Mouse (Mus musculus): ENCODE results near the gene BC048403. TPM values are rescaled to one million over a fixed set of nuclear protein-coding genes. Genes with fewer than 3 reads are reported as not detected.
"Not testable (repeated sequence)": the region's sequence is repeated elsewhere in the genome, so short reads cannot be mapped to it uniquely, and the experiment has no call there.

The BC048403 gene
- total RNA-seq, 2 experiments from 2014 or later = 9.7 to 10.2 TPM

- H3K4me3 ChIP-seq = no peak overlapping the region
- no peak for TF ChIP-seq CTCF (conservative IDR thresholded peaks at IDR 0.05)
- peak; percentile 44 to 55 for DNase-seq (ENCODE audit: low spot score in 2 of 2)
- H3K27ac ChIP-seq = no peak overlapping the region
Measured at GRCm38 (mm10) chr10:121765174-121766057, 25.7 kb downstream of the BC048403 start.

GRCm38 (mm10) chr10:121767295-121767694 is 27.6 kb downstream of the BC048403 start:
- H3K4me3 ChIP-seq; DNase-seq (ENCODE audit: low spot score in 2 of 2); H3K27ac ChIP-seq: not testable (repeated sequence)
- TF ChIP-seq CTCF (conservative IDR thresholded peaks at IDR 0.05) = peak; percentile 55

GRCm38 (mm10) chr10:121769711-121770110 is 30.0 kb downstream of the BC048403 start:
- TF ChIP-seq CTCF (conservative IDR thresholded peaks at IDR 0.05) = no peak
- no peak for DNase-seq (ENCODE audit: low spot score in 2 of 2)
- H3K4me3 ChIP-seq = no peak overlapping the region
- no peak overlapping the region for H3K27ac ChIP-seq

GRCm38 (mm10) chr10:121770624-121771577 is 31.2 kb downstream of the BC048403 start:
- Histone ChIP-seq H3K27ac (no peak overlapping the region), H3K4me3 (no peak overlapping the region)
- peak; percentile 74 for TF ChIP-seq CTCF (conservative IDR thresholded peaks at IDR 0.05)
- DNase-seq (ENCODE audit: low spot score in 2 of 2) = no peak

- Histone ChIP-seq H3K4me3 (no peak overlapping the region), H3K27ac (no peak overlapping the region)
- TF ChIP-seq CTCF (conservative IDR thresholded peaks at IDR 0.05) = no peak
- no peak for DNase-seq (ENCODE audit: low spot score in 2 of 2)
Measured at GRCm38 (mm10) chr10:121773813-121774212, 34.1 kb downstream of the BC048403 start.

- no peak for DNase-seq (ENCODE audit: low spot score in 2 of 2)
Measured at GRCm38 (mm10) chr10:121775990-121776389, 36.3 kb downstream of the BC048403 start.

GRCm38 (mm10) chr10:121781159-121781558 is 41.4 kb downstream of the BC048403 start:
- H3K4me3 ChIP-seq = no peak overlapping the region
- DNase-seq (ENCODE audit: low spot score in 2 of 2) = no peak
- TF ChIP-seq CTCF (conservative IDR thresholded peaks at IDR 0.05) = no peak
- H3K27ac ChIP-seq = no peak overlapping the region

More at GRCm38 (mm10) chr10:121775990-121776389, 36.3 kb downstream of the BC048403 start:
- no peak for TF ChIP-seq CTCF (conservative IDR thresholded peaks at IDR 0.05)
- Histone ChIP-seq H3K27ac (no peak overlapping the region), H3K4me3 (no peak overlapping the region)

GRCm38 (mm10) chr10:121788536-121788935 is 48.8 kb downstream of the BC048403 start:
- H3K4me3 ChIP-seq = no peak overlapping the region
- no peak overlapping the region for H3K27ac ChIP-seq
- TF ChIP-seq CTCF (conservative IDR thresholded peaks at IDR 0.05) = no peak
- no peak for DNase-seq (ENCODE audit: low spot score in 2 of 2)

GRCm38 (mm10) chr10:121790078-121790477 is 50.3 kb downstream of the BC048403 start:
- Histone ChIP-seq H3K4me3 (no peak overlapping the region), H3K27ac (no peak overlapping the region)
- DNase-seq (ENCODE audit: low spot score in 2 of 2) = no peak
- TF ChIP-seq CTCF (conservative IDR thresholded peaks at IDR 0.05) = no peak

- DNase-seq (ENCODE audit: low spot score in 2 of 2) = no peak
- no peak overlapping the region for H3K27ac ChIP-seq
- TF ChIP-seq CTCF (conservative IDR thresholded peaks at IDR 0.05) = no peak
- no peak overlapping the region for H3K4me3 ChIP-seq
Measured at GRCm38 (mm10) chr10:121792661-121793060, 52.9 kb downstream of the BC048403 start.

- no peak for TF ChIP-seq CTCF (conservative IDR thresholded peaks at IDR 0.05)
- Histone ChIP-seq H3K4me3 (no peak overlapping the region), H3K27ac (no peak overlapping the region)
- DNase-seq (ENCODE audit: low spot score in 2 of 2) = no peak
Measured at GRCm38 (mm10) chr10:121794486-121794885, 54.7 kb downstream of the BC048403 start.

- no peak overlapping the region for H3K4me3 ChIP-seq
- DNase-seq (ENCODE audit: low spot score in 2 of 2) = no peak
- no peak for TF ChIP-seq CTCF (conservative IDR thresholded peaks at IDR 0.05)
- no peak overlapping the region for H3K27ac ChIP-seq
Measured at GRCm38 (mm10) chr10:121796027-121796802, 56.5 kb downstream of the BC048403 start.
